8 mouse cellular contexts compared by ENCODE assay signal in the genomic region with DNA sequence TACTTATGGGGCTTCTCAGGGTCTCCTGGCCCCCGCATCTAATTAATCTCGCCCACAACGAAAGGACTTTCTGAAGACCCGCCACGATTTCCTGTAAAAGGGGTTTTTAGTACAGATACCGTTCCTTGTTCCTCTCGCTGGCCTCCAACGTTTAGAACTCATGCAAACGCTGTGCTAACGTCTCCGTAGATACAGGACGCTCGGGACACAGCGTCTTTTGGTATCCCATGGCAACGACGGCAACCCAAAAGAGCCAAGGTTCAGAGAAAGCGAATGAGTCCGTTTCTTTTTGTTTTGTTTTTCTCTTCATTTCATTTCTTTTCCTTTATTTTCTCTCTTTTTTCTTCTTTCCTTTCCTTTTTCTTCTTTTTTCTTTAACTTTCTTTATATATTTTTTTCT. TPM values are rescaled to one million over a fixed set of nuclear protein-coding genes. Genes with fewer than 3 reads are reported as not detected.
DNase-seq lines count a peak whose midpoint lies in the region; ATAC-seq and TF ChIP-seq lines count a peak whose summit lies in the region.

TSS of gene Cfap65 (minus strand) at position 198 of the 400 bp plus-strand sequence.

- no peaks in the 10 kb centered on the region for H3K4me1 ChIP-seq in heart, embryonic 16.5 days (ENCODE audit: control insufficient read depth, insufficient read depth, low read length)
- no peaks in the 10 kb centered on the region for H3K4me1 ChIP-seq in embryonic facial prominence, embryonic 12.5 days
- no peaks in the 10 kb centered on the region for H3K4me1 ChIP-seq in intestine, embryonic 15.5 days (replicated peaks)
- H3K4me1 ChIP-seq in midbrain, postnatal 0 days (ENCODE audit: insufficient read depth, low read length) = no peaks in the 10 kb centered on the region

- H3K4me3 ChIP-seq in heart, embryonic 16.5 days (ENCODE audit: low read length) = no peak within 1 kb of the TSS
- peak within 1 kb of the TSS; percentile 19; the same call in 1 of the 2 replicates for H3K4me3 ChIP-seq in embryonic facial prominence, embryonic 12.5 days
- H3K4me3 ChIP-seq in intestine, embryonic 15.5 days (replicated peaks) = no peak within 1 kb of the TSS; the same call in 1 of the 2 replicates
- H3K4me3 ChIP-seq in midbrain, postnatal 0 days (ENCODE audit: low read depth, low read length) = peak within 1 kb of the TSS; percentile 44

- ATAC-seq in heart, embryonic 16.5 days (replicated peaks; ENCODE audit: extremely low read depth, insufficient read depth, low FRiP score) = no peak
- no peak for ATAC-seq in embryonic facial prominence, embryonic 12.5 days (ENCODE audit: insufficient number of reproducible peaks, insufficient read depth, low FRiP score, low TSS enrichment)
- peak; percentile 68; the same call in 1 of the 2 replicates for ATAC-seq in intestine, embryonic 15.5 days
- ATAC-seq in midbrain, postnatal 0 days (ENCODE audit: low FRiP score) = peak; percentile 77; the same call in 1 of the 2 replicates

- intact Hi-C loops in heart, postnatal 36 days (cut with DNase I) = loop anchor here (5.0 kb wide), 1 partner anchor 497 kb away; no protein-coding TSS in a partner anchor
- intact Hi-C loops in left cerebral cortex, postnatal 10 days (cut with DNase I) = no loop called here

- H3K4me2 ChIP-seq in heart, embryonic 16.5 days (ENCODE audit: low read depth, low read length) = peak within 1 kb of the TSS; percentile 12; the same call in 1 of the 2 replicates
- peak within 1 kb of the TSS; percentile 37 for H3K4me2 ChIP-seq in embryonic facial prominence, embryonic 12.5 days (replicated peaks)
- H3K4me2 ChIP-seq in intestine, embryonic 15.5 days (replicated peaks) = peak within 1 kb of the TSS; percentile 55
- H3K4me2 ChIP-seq in midbrain, postnatal 0 days (ENCODE audit: low read depth, low read length, poor library complexity, severe bottlenecking) = peak within 1 kb of the TSS; percentile 62

- no peak within 1 kb of the TSS for H3K9ac ChIP-seq in heart, embryonic 16.5 days (ENCODE audit: low read length)
- H3K9ac ChIP-seq in embryonic facial prominence, embryonic 12.5 days = no peak within 1 kb of the TSS
- no peak within 1 kb of the TSS for H3K9ac ChIP-seq in intestine, embryonic 15.5 days
- H3K9ac ChIP-seq in midbrain, postnatal 0 days (replicated peaks; ENCODE audit: low read length, poor library complexity, severe bottlenecking) = no peak within 1 kb of the TSS

- TF ChIP-seq CTCF in midbrain, postnatal 0 days (IDR thresholded peaks at IDR 0.05) = no peak

- DNase-seq in heart, postnatal 36 days = no peak
- peak; percentile 59 to 63 for DNase-seq in left cerebral cortex, postnatal 10 days (ENCODE audit: extremely low spot score in 1 of 2, low spot score in 2 of 2)
- DNase-seq in midbrain, postnatal 0 days (ENCODE audit: low spot score) = peak; percentile 81
- DNase-seq in yolk sac, embryonic 10.5 days (ENCODE audit: low spot score) = peak; percentile 71
- DNase-seq in thymus, postnatal 10 days (ENCODE audit: low spot score in 2 of 2) = no peak

- peaks cover 42% of the 10 kb centered on the region for H3K27me3 ChIP-seq in heart, embryonic 16.5 days (ENCODE audit: control insufficient read depth, insufficient read depth, low read length)
- peaks cover 42% of the 10 kb centered on the region for H3K27me3 ChIP-seq in embryonic facial prominence, embryonic 12.5 days
- no peaks in the 10 kb centered on the region for H3K27me3 ChIP-seq in intestine, embryonic 15.5 days (replicated peaks)
- H3K27me3 ChIP-seq in midbrain, postnatal 0 days (ENCODE audit: insufficient read depth, low read length) = 0 out of 2 replicates have a peak, but pooled peaks cover 4% of the 10 kb centered on the region

- no peak within 1 kb of the TSS for H3K27ac ChIP-seq in heart, embryonic 16.5 days (ENCODE audit: low read length)
- no peak within 1 kb of the TSS for H3K27ac ChIP-seq in embryonic facial prominence, embryonic 12.5 days
- peak within 1 kb of the TSS; percentile 85 for H3K27ac ChIP-seq in intestine, embryonic 15.5 days
- no peak within 1 kb of the TSS for H3K27ac ChIP-seq in midbrain, postnatal 0 days (ENCODE audit: low read depth, low read length)

- no peaks in the 10 kb centered on the region for H3K9me3 ChIP-seq in heart, embryonic 16.5 days (replicated peaks; ENCODE audit: control insufficient read depth, low read length)
- no peaks in the 10 kb centered on the region for H3K9me3 ChIP-seq in embryonic facial prominence, embryonic 12.5 days
- H3K9me3 ChIP-seq in intestine, embryonic 15.5 days = no peaks in the 10 kb centered on the region
- no peaks in the 10 kb centered on the region for H3K9me3 ChIP-seq in midbrain, postnatal 0 days (ENCODE audit: low read length)

- H3K36me3 ChIP-seq in heart, embryonic 16.5 days (ENCODE audit: control insufficient read depth, insufficient read depth) = no peaks in the 10 kb centered on the region
- no peaks in the 10 kb centered on the region for H3K36me3 ChIP-seq in embryonic facial prominence, embryonic 12.5 days
- H3K36me3 ChIP-seq in intestine, embryonic 15.5 days = no peaks in the 10 kb centered on the region
- no peaks in the 10 kb centered on the region for H3K36me3 ChIP-seq in midbrain, postnatal 0 days (ENCODE audit: insufficient read depth, low read length)

- WGBS in heart, embryonic 16.5 days = 3% methylated on average over 18 of the region's 18 CpGs
- WGBS in embryonic facial prominence, embryonic 12.5 days = 2% methylated on average over 18 of the region's 18 CpGs
- 1% methylated on average over 18 of the region's 18 CpGs for WGBS in intestine, embryonic 15.5 days
- under 1% methylated on average over 18 of the region's 18 CpGs for WGBS in midbrain, postnatal 0 days

RNA-seq across cellular contexts. Expression of gene Cfap65, which starts in this region (rescaled TPM):
- polyA plus RNA-seq in heart, embryonic 16.5 days (2015; fragmentation: Nextera tagmentation; extraction: Ambion mirVana) = 0.18 and 0.36 TPM in 2 replicates
- total RNA-seq in heart, postnatal 36 days (2021) = not detected
- 0.04 and 0.06 TPM in 2 replicates for polyA plus RNA-seq in embryonic facial prominence, embryonic 12.5 days (2016; fragmentation: Nextera tagmentation; extraction: Ambion mirVana)
- 0.08 and 0.19 TPM in 2 replicates for polyA plus RNA-seq in intestine, embryonic 15.5 days (2015; fragmentation: Nextera tagmentation; extraction: Ambion mirVana)
- 1 to 10 TPM; 1.6 to 2.1 TPM for total RNA-seq in left cerebral cortex, postnatal 10 days (2021)
- total RNA-seq in midbrain, postnatal 0 days (2014; rRNA removed) = 4.0 and 4.1 TPM in 2 replicates
- 0.94 and 1.5 TPM in 2 replicates for polyA plus RNA-seq in midbrain, postnatal 0 days (2015; fragmentation: Nextera tagmentation; extraction: Ambion mirVana)

Comparison
In these comparisons a context has a peak if more than half of its experiments do, and no peak if none do; other contexts are left out.
1. Peak in ATAC-seq, H3K27ac ChIP-seq and H3K4me2 ChIP-seq in intestine, embryonic 15.5 days; RNA of the gene not detected or under 1 TPM.
2. H3K4me2 ChIP-seq: peak in every context shown above with its lines; median percentile 62 in midbrain, postnatal 0 days; 55 in intestine, embryonic 15.5 days; 37 in embryonic facial prominence, embryonic 12.5 days; 12 in heart, embryonic 16.5 days.
3. H3K4me3 ChIP-seq: peak in embryonic facial prominence, embryonic 12.5 days (single experiment) and midbrain, postnatal 0 days (single experiment); none in heart, embryonic 16.5 days (single experiment) and intestine, embryonic 15.5 days (single experiment).
4. DNase-seq: peak in left cerebral cortex, postnatal 10 days (2 of 2), midbrain, postnatal 0 days (single experiment) and yolk sac, embryonic 10.5 days (single experiment); none in heart, postnatal 36 days (0 of 2) and thymus, postnatal 10 days (0 of 2).